Mouse (Mus musculus): ENCODE results near the gene Olfr1344. TPM values are rescaled to one million over a fixed set of nuclear protein-coding genes. Genes with fewer than 3 reads are reported as not detected.

The Olfr1344 gene
- not detected in 2 replicates for polyA plus RNA-seq (2011; ENCODE audit: insufficient read depth, insufficient read length, low replicate concordance, missing spikeins)

- Histone ChIP-seq H3K27ac (ENCODE audit: control insufficient read depth, insufficient read depth, low read depth, low read length, poor library complexity) (no peak within 1 kb of the TSS), H3K4me3 (replicated peaks; ENCODE audit: control insufficient read depth, low read depth, low read length) (no peak within 1 kb of the TSS), H3K4me1 (ENCODE audit: control insufficient read depth, insufficient read depth, low read length) (no peaks in the 10 kb centered on the region)
- 49% methylated on average over 3 of the region's 3 CpGs for WGBS
- TF ChIP-seq CTCF (IDR thresholded peaks at IDR 0.05; ENCODE audit: control insufficient read depth, insufficient read depth, low read length): no peak
Measured at GRCm38 (mm10) chr7:6438388-6438787, at the start of gene Olfr1344. Gene Olfr1344 (plus strand): TSS chr7:6438688.

DNA sequence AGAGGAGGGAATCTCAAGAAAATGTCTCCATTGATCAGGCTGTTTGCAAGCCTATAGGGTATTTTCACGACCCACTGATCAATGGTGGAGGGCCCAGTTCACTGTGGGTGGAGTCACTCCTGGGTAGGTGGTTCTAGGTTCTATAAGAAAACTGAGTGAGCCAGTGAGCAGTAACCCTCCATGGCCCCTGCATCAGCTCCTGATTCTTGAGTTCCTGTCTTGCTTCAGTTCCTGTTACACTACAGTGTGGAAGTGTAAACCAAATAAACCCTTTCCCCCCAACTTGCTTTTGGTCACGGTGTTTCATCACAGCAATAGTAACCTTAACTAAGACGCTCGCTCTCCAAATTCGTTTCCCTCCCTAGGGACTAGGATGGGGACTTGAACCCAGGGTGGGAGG is 49.5 kb upstream of the Olfr1344 start:
- WGBS: 50% methylated on average over 5 of the region's 5 CpGs
- TF ChIP-seq POLR2A (IDR thresholded peaks at IDR 0.05; ENCODE audit: borderline replicate concordance, control insufficient read depth, low read depth, low read length) (no peak), CTCF (IDR thresholded peaks at IDR 0.05; ENCODE audit: control insufficient read depth, insufficient read depth, low read length) (no peak)
- no peak overlapping the region for H3K27ac ChIP-seq (ENCODE audit: control insufficient read depth, insufficient read depth, low read depth, low read length, poor library complexity)

GRCm38 (mm10) chr7:6389449-6389848 is 49.0 kb upstream of the Olfr1344 start:
- 69% methylated on average over 5 of the region's 5 CpGs for WGBS
- TF ChIP-seq CTCF (IDR thresholded peaks at IDR 0.05; ENCODE audit: control insufficient read depth, insufficient read depth, low read length) (no peak), POLR2A (IDR thresholded peaks at IDR 0.05; ENCODE audit: borderline replicate concordance, control insufficient read depth, low read depth, low read length) (no peak)
- no peak overlapping the region for H3K4me3 ChIP-seq (replicated peaks; ENCODE audit: control insufficient read depth, low read depth, low read length)
- H3K4me1 ChIP-seq (ENCODE audit: control insufficient read depth, insufficient read depth, low read length): no peaks in the 10 kb centered on the region; the same call in 1 of the 2 replicates
- no peak overlapping the region for H3K27ac ChIP-seq (ENCODE audit: control insufficient read depth, insufficient read depth, low read depth, low read length, poor library complexity)

More for the DNA sequence above, 49.5 kb upstream of the Olfr1344 start:
- Histone ChIP-seq H3K4me1 (ENCODE audit: control insufficient read depth, insufficient read depth, low read length) (no peaks in the 10 kb centered on the region; the same call in 1 of the 2 replicates), H3K4me3 (replicated peaks; ENCODE audit: control insufficient read depth, low read depth, low read length) (no peak overlapping the region)

GRCm38 (mm10) chr7:6397996-6398975 is 40.2 kb upstream of the Olfr1344 start, which contains the start of gene Smim17:
Gene Smim17 (plus strand): TSS chr7:6398715.
- 27% methylated on average over 25 of the region's 25 CpGs for WGBS
- TF ChIP-seq POLR2A (IDR thresholded peaks at IDR 0.05; ENCODE audit: borderline replicate concordance, control insufficient read depth, low read depth, low read length): no peak
- no peak for TF ChIP-seq CTCF (IDR thresholded peaks at IDR 0.05; ENCODE audit: control insufficient read depth, insufficient read depth, low read length)
- no peaks in the 10 kb centered on the region; the same call in 1 of the 2 replicates for H3K4me1 ChIP-seq (ENCODE audit: control insufficient read depth, insufficient read depth, low read length)
- no peak within 1 kb of the TSS for H3K27ac ChIP-seq (ENCODE audit: control insufficient read depth, insufficient read depth, low read depth, low read length, poor library complexity)
- H3K4me3 ChIP-seq (replicated peaks; ENCODE audit: control insufficient read depth, low read depth, low read length): peak within 1 kb of the TSS; percentile 87

DNA sequence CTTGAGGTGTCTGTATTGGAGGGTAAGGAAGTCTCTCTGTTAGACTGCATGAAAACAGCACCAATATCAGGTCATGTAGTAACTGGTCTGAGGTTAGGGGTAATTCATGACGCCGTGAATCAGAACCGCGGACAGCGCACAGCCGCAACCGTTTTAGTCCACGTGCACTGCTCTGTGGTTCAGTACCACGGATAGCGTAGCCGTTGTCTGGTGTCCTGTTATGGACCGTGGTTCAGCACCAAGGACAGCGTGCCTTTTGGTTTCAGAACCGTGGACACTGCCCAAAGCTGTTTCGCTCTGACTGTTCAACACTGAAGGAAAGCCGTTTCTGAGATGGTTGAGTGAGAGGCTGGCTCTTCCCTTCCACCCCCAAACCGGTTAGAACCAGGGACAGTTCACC is 28.4 kb upstream of the Olfr1344 start, which contains the start of gene Gm20715:
Gm20715 (plus strand) TSS at position 235 of the 400 bp plus-strand sequence.
- Histone ChIP-seq H3K4me1 (ENCODE audit: control insufficient read depth, insufficient read depth, low read length) (no peaks in the 10 kb centered on the region), H3K4me3 (replicated peaks; ENCODE audit: control insufficient read depth, low read depth, low read length) (no peak within 1 kb of the TSS), H3K27ac (ENCODE audit: control insufficient read depth, insufficient read depth, low read depth, low read length, poor library complexity) (no peak within 1 kb of the TSS)
- no peak for TF ChIP-seq POLR2A (IDR thresholded peaks at IDR 0.05; ENCODE audit: borderline replicate concordance, control insufficient read depth, low read depth, low read length)
- peak; percentile 35; the same call in 1 of the 2 replicates for TF ChIP-seq CTCF (IDR thresholded peaks at IDR 0.05; ENCODE audit: control insufficient read depth, insufficient read depth, low read length)
- 2% methylated on average over 17 of the region's 17 CpGs for WGBS

DNA sequence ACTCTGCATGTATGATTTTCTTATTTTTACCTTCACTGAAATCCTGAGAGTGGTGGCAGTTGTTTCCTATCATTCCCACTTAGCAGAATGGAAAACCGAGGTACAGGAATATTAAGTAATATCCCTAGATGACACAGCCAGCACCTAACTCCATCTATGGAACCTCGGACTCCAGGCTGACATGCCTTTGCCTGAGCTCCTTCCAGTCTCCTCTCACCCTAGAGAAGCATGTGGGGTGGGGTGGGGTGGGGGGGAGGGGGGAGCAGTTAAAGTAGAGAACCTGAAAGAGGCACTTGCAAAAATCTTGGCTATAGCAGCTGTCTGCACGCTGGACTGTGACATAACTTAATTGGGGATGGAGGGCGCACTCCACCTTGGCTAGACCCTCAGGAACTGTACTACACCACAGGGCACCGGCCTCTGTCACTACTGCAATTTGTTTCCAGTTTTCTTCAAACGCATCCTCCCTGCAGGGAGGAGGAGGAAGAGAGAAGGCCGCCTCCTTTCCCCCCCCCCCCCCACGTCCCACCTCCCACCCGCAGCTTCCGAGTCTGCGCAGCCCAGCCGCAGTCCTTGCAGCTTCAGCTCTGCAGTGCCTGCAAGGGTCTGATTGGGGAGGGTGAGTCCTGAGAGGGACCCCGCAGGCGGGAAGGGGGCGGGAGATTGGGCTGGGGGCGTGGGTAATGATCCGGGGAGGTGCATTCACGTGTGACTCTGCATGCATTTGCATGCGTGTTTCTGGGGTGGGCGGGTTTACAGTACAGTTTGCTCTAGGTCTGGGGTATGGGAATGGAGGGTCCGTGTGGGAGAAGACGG is 23.7 kb upstream of the Olfr1344 start:
- no peak overlapping the region for H3K27ac ChIP-seq (ENCODE audit: control insufficient read depth, insufficient read depth, low read depth, low read length, poor library complexity)
- no peak for TF ChIP-seq POLR2A (IDR thresholded peaks at IDR 0.05; ENCODE audit: borderline replicate concordance, control insufficient read depth, low read depth, low read length)
- no peak for TF ChIP-seq CTCF (IDR thresholded peaks at IDR 0.05; ENCODE audit: control insufficient read depth, insufficient read depth, low read length)
- 8% methylated on average over 21 of the region's 22 CpGs for WGBS
- H3K4me3 ChIP-seq (replicated peaks; ENCODE audit: control insufficient read depth, low read depth, low read length): no peak overlapping the region
- no peaks in the 10 kb centered on the region for H3K4me1 ChIP-seq (ENCODE audit: control insufficient read depth, insufficient read depth, low read length)

DNA sequence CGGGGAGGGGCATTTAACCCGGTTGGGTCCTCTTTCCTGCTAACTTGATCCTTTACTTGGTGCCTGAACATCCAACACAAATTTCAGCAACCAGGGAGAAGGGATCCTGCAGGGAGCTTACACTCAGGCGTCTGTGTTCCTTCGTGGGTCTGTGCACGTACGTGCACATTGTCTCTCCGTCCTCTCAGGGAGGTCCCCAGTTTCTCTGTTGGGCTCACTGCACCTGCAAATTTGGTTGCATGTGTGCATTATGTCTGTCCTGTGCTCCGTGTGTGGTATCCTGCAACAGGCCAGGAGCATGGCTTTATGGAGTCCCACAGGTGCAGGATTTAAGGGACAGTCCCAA is 23.1 kb upstream of the Olfr1344 start:
- H3K27ac ChIP-seq (ENCODE audit: control insufficient read depth, insufficient read depth, low read depth, low read length, poor library complexity): no peak overlapping the region
- WGBS: 19% methylated on average over 8 of the region's 8 CpGs
- no peaks in the 10 kb centered on the region for H3K4me1 ChIP-seq (ENCODE audit: control insufficient read depth, insufficient read depth, low read length)
- TF ChIP-seq CTCF (IDR thresholded peaks at IDR 0.05; ENCODE audit: control insufficient read depth, insufficient read depth, low read length) (no peak), POLR2A (IDR thresholded peaks at IDR 0.05; ENCODE audit: borderline replicate concordance, control insufficient read depth, low read depth, low read length) (no peak)
- H3K4me3 ChIP-seq (replicated peaks; ENCODE audit: control insufficient read depth, low read depth, low read length): no peak overlapping the region

- WGBS: 75% methylated on average over 6 of the region's 6 CpGs
- no peak overlapping the region for H3K4me3 ChIP-seq (replicated peaks; ENCODE audit: control insufficient read depth, low read depth, low read length)
- no peak overlapping the region for H3K27ac ChIP-seq (ENCODE audit: control insufficient read depth, insufficient read depth, low read depth, low read length, poor library complexity)
- no peaks in the 10 kb centered on the region for H3K4me1 ChIP-seq (ENCODE audit: control insufficient read depth, insufficient read depth, low read length)
- TF ChIP-seq POLR2A (IDR thresholded peaks at IDR 0.05; ENCODE audit: borderline replicate concordance, control insufficient read depth, low read depth, low read length) (no peak), CTCF (IDR thresholded peaks at IDR 0.05; ENCODE audit: control insufficient read depth, insufficient read depth, low read length) (no peak)
Measured at GRCm38 (mm10) chr7:6419894-6420293, 18.6 kb upstream of the Olfr1344 start.

Data from bone marrow, adult 2 months (tissue).